Mouse (Mus musculus) lung, embryonic 14.5 days (tissue): ENCODE measurements around the gene Slc5a11. TPM values are rescaled to one million over a fixed set of nuclear protein-coding genes. Genes with fewer than 3 reads are reported as not detected.

Experiments
- ATAC-seq: fragments of 200-750 bp; cut with Nextera tagmentation; 2 replicates; pipeline ENCODE4 v1.8.0; 2017; ENCODE audit warnings: mild to moderate bottlenecking, moderate TSS enrichment, moderate library complexity; ENCODE audit not compliant: insufficient read depth
- DNase-seq: peaks from one replicate; pipeline ENCODE4 v3.0.0-alpha.2; 2015
- H3K27ac ChIP-seq: fragments of 300-500 bp; sonication (generic); 2 replicates; pipeline ENCODE4 v1.5.1; 2014; ENCODE audit warnings: low read depth, mild to moderate bottlenecking, moderate library complexity
- H3K27me3 ChIP-seq: fragments of 300-500 bp; sonication (generic); 2 replicates; pipeline ENCODE4 v1.6.1; 2014; ENCODE audit warnings: low read length, control low read depth; ENCODE audit not compliant: insufficient read depth
- H3K36me3 ChIP-seq: fragments of 300-500 bp; sonication (generic); 2 replicates; pipeline ENCODE4 v1.6.1; 2014; ENCODE audit warnings: control low read depth; ENCODE audit not compliant: insufficient read depth
- H3K4me1 ChIP-seq: fragments of 300-500 bp; sonication (generic); 2 replicates; pipeline ENCODE4 v1.6.1; 2014; ENCODE audit warnings: antibody characterized with exemption, control low read depth; ENCODE audit not compliant: insufficient read depth
- H3K4me2 ChIP-seq: fragments of 300-500 bp; sonication (generic); 2 replicates; pipeline ENCODE4 v1.6.1; 2014; ENCODE audit warnings: mild to moderate bottlenecking
- H3K4me3 ChIP-seq: fragments of 300-500 bp; sonication (generic); 2 replicates; pipeline ENCODE4 v1.5.1; 2014; ENCODE audit warnings: low read depth, low read length
- H3K9ac ChIP-seq: fragments of 300-500 bp; sonication (generic); 2 replicates; pipeline ENCODE4 v1.6.1; 2014
- H3K9me3 ChIP-seq: fragments of 300-500 bp; sonication (generic); 2 replicates; pipeline ENCODE4 v1.6.1; 2016; ENCODE audit warnings: low read depth, low read length, control low read depth
- CTCF ChIP-seq: IDR thresholded peaks from 2 replicates; pipeline ENCODE4 v1.5.1; 2016; ENCODE audit warnings: antibody characterized with exemption, low read depth
- WGBS: fragments of 180-500 bp; shearing (Covaris S2); extraction: QIAGEN DNeasy Blood & Tissue Kit; methylation state at CpG from one replicate; pipeline ENCODE4 v1.1.7; 2014; 5-methylcytosine and 5-hydroxymethylcytosine counted together
- polyA plus RNA-seq: library from polyadenylated mRNA; unstranded; fragments of >200 nt; fragmentation: Nextera tagmentation; extraction: Ambion mirVana; gene quantifications from 2 replicates; pipeline ENCODE4 v1.2.1, GENCODE M21; 2014

Gene Slc5a11
- polyA plus RNA-seq, 1 experiment from 2014 or later, result 1.6 TPM

GRCm38 (mm10) chr7:123212316-123212715 is 2.3 kb upstream of the Slc5a11 start:
- Histone ChIP-seq H3K27ac (no peak overlapping the region), H3K4me2 (no peak overlapping the region), H3K36me3 (no peaks in the 10 kb centered on the region), H3K9ac (no peak overlapping the region), H3K4me3 (no peak overlapping the region), H3K27me3 (no peaks in the 10 kb centered on the region), H3K4me1 (no peaks in the 10 kb centered on the region), H3K9me3 (no peaks in the 10 kb centered on the region)
- ATAC-seq (no peak), DNase-seq (no peak)
- TF ChIP-seq CTCF, result no peak
- WGBS, result 79% methylated on average over 5 of the region's 5 CpGs

GRCm38 (mm10) chr7:123215138-123215537 is 558 bp downstream of the Slc5a11 start:
- H3K36me3 ChIP-seq, result no peaks in the 10 kb centered on the region
- H3K4me2 ChIP-seq, result no peak overlapping the region; the same call in 1 of the 2 replicates
- DNase-seq (no peak), ATAC-seq (no peak)
- no peaks in the 10 kb centered on the region for H3K9me3 ChIP-seq
- no peak overlapping the region for H3K27ac ChIP-seq
- no peaks in the 10 kb centered on the region for H3K4me1 ChIP-seq
- no peak overlapping the region for H3K4me3 ChIP-seq
- TF ChIP-seq CTCF, result no peak
- H3K9ac ChIP-seq, result no peak overlapping the region
- WGBS, result 68% methylated on average over 2 of the region's 2 CpGs
- H3K27me3 ChIP-seq, result no peaks in the 10 kb centered on the region

- no peak overlapping the region for H3K9ac ChIP-seq
- WGBS, result 66% methylated on average over 7 of the region's 7 CpGs
- no peak for ATAC-seq
- H3K27ac ChIP-seq, result no peak overlapping the region
- TF ChIP-seq CTCF, result no peak
- H3K36me3 ChIP-seq, result no peaks in the 10 kb centered on the region
- H3K4me2 ChIP-seq, result no peak overlapping the region
- no peaks in the 10 kb centered on the region for H3K9me3 ChIP-seq
- no peaks in the 10 kb centered on the region for H3K27me3 ChIP-seq
- H3K4me1 ChIP-seq, result no peaks in the 10 kb centered on the region
- DNase-seq, result no peak
- no peak overlapping the region for H3K4me3 ChIP-seq
These were observed 3.1 kb downstream of the Slc5a11 start for GRCm38 (mm10) chr7:123217448-123218354.

GRCm38 (mm10) chr7:123218620-123219019 is 4.0 kb downstream of the Slc5a11 start:
- 54% methylated on average over 6 of the region's 6 CpGs for WGBS

GRCm38 (mm10) chr7:123219781-123220632 is 5.4 kb downstream of the Slc5a11 start:
- no peak overlapping the region for H3K9ac ChIP-seq
- no peaks in the 10 kb centered on the region for H3K27me3 ChIP-seq
- DNase-seq (no peak), ATAC-seq (no peak)
- no peak overlapping the region for H3K4me3 ChIP-seq
- no peaks in the 10 kb centered on the region for H3K9me3 ChIP-seq
- WGBS, result 69% methylated on average over 13 of the region's 13 CpGs
- H3K27ac ChIP-seq, result no peak overlapping the region
- H3K4me2 ChIP-seq, result no peak overlapping the region
- no peaks in the 10 kb centered on the region for H3K4me1 ChIP-seq
- no peak for TF ChIP-seq CTCF
- H3K36me3 ChIP-seq, result no peaks in the 10 kb centered on the region

More at GRCm38 (mm10) chr7:123218620-123219019, 4.0 kb downstream of the Slc5a11 start:
- no peaks in the 10 kb centered on the region for H3K36me3 ChIP-seq
- DNase-seq (no peak), ATAC-seq (no peak)
- H3K9ac ChIP-seq, result no peak overlapping the region
- no peak for TF ChIP-seq CTCF
- no peak overlapping the region for H3K27ac ChIP-seq
- H3K9me3 ChIP-seq, result no peaks in the 10 kb centered on the region
- no peaks in the 10 kb centered on the region for H3K27me3 ChIP-seq
- no peak overlapping the region for H3K4me2 ChIP-seq
- H3K4me1 ChIP-seq, result no peaks in the 10 kb centered on the region
- no peak overlapping the region for H3K4me3 ChIP-seq

- DNase-seq (no peak), ATAC-seq (no peak)
- TF ChIP-seq CTCF, result no peak
- no peaks in the 10 kb centered on the region for H3K36me3 ChIP-seq
- 64% methylated on average over 2 of the region's 2 CpGs for WGBS
- H3K9me3 ChIP-seq, result no peaks in the 10 kb centered on the region
- H3K9ac ChIP-seq, result no peak overlapping the region
- H3K4me3 ChIP-seq, result no peak overlapping the region
- no peak overlapping the region for H3K27ac ChIP-seq
- H3K4me1 ChIP-seq, result no peaks in the 10 kb centered on the region
- H3K4me2 ChIP-seq, result no peak overlapping the region
- no peaks in the 10 kb centered on the region for H3K27me3 ChIP-seq
These were observed 6.0 kb downstream of the Slc5a11 start for GRCm38 (mm10) chr7:123220633-123220942.

- no peak for DNase-seq
- no peak overlapping the region for H3K27ac ChIP-seq
- no peak overlapping the region for H3K9ac ChIP-seq
- H3K27me3 ChIP-seq, result no peaks in the 10 kb centered on the region
- H3K36me3 ChIP-seq, result no peaks in the 10 kb centered on the region
- no peaks in the 10 kb centered on the region for H3K9me3 ChIP-seq
- WGBS, result 83% methylated on average over 9 of the region's 9 CpGs
- no peaks in the 10 kb centered on the region for H3K4me1 ChIP-seq
- no peak overlapping the region for H3K4me2 ChIP-seq
- no peak for ATAC-seq
- no peak for TF ChIP-seq CTCF
- no peak overlapping the region for H3K4me3 ChIP-seq
These were observed 9.5 kb downstream of the Slc5a11 start for GRCm38 (mm10) chr7:123224076-123224475.
